Mouse (Mus musculus): Measurements from ENCODE around the gene Erp27. TPM values are rescaled to one million over a fixed set of nuclear protein-coding genes. Genes with fewer than 3 reads are reported as not detected.

Erp27 gene
- polyA plus RNA-seq, 1 experiment from 2014 or later, result 0.74 TPM

DNA sequence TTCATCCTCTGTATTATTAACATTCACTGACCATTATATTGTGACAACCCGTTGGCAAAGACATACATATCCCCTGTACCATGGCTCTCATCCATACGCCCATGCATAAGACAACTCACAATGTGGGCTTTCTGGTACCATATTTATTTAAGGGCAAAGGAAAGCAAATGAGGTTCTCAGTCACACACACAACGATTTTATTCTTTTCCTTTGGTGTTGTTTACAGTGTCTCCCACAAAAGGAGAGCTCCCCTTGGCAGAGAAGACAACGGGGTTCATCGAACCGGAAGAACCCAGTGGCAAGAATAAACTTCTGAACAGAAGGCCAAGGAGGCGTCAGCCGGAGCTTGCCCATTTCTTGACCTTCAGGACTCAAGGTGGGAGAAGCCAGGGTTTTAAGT lies 1.6 kb upstream of the Erp27 start, which contains the start of gene Pde6h:
TSS of gene Pde6h (plus strand) at position 301 of the 400 bp plus-strand sequence.
- 90% methylated on average over 8 of the region's 8 CpGs for WGBS
- no peak for TF ChIP-seq EP300 (IDR thresholded peaks at IDR 0.05)
- TF ChIP-seq CTCF (IDR thresholded peaks at IDR 0.05), result no peak
- DNase-seq (ENCODE audit: low spot score), result no peak
- no peak within 1 kb of the TSS for H3K27ac ChIP-seq (ENCODE audit: low read length)
- no peak within 1 kb of the TSS for H3K4me3 ChIP-seq (ENCODE audit: low read depth, low read length)
- ATAC-seq, result no peak
- H3K27me3 ChIP-seq (replicated peaks; ENCODE audit: insufficient read depth, low read length), result no peaks in the 10 kb centered on the region
- H3K4me1 ChIP-seq (ENCODE audit: insufficient read depth, low read depth, low read length), result no peaks in the 10 kb centered on the region
- H3K36me3 ChIP-seq (ENCODE audit: insufficient read depth, low read length), result no peaks in the 10 kb centered on the region
- no peak within 1 kb of the TSS for H3K9ac ChIP-seq (replicated peaks; ENCODE audit: low read depth)
- no peak within 1 kb of the TSS for H3K4me2 ChIP-seq (replicated peaks; ENCODE audit: low read depth, low read length)
- H3K9me3 ChIP-seq (ENCODE audit: low read length), result no peaks in the 10 kb centered on the region

DNA sequence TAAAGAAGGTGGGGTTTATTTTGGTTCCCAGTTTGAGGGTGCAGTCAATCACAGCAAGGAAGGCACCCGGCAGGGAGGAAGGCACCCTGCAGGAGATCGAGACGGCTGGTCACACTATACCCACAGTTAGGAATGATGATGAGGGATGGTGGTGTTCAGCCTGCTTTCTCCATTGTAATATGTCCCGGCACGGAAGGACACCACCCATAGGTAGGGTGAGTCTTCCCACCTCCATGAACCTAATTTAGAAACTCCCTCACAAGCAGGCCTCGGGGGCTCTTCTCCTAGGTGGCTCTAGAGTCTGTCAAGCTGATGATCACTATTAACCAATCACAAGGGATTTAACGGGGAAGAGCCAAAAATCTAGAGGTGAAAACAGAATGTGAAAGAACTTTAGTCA lies 891 bp upstream of the Erp27 start:
- Histone ChIP-seq H3K4me1 (ENCODE audit: insufficient read depth, low read depth, low read length) (no peaks in the 10 kb centered on the region), H3K4me3 (ENCODE audit: low read depth, low read length) (no peak overlapping the region), H3K4me2 (replicated peaks; ENCODE audit: low read depth, low read length) (no peak overlapping the region), H3K27ac (ENCODE audit: low read length) (no peak overlapping the region), H3K36me3 (ENCODE audit: insufficient read depth, low read length) (no peaks in the 10 kb centered on the region), H3K9ac (replicated peaks; ENCODE audit: low read depth) (no peak overlapping the region), H3K27me3 (replicated peaks; ENCODE audit: insufficient read depth, low read length) (no peaks in the 10 kb centered on the region), H3K9me3 (ENCODE audit: low read length) (no peaks in the 10 kb centered on the region)
- ATAC-seq (no peak), DNase-seq (ENCODE audit: low spot score) (no peak)
- WGBS, result 92% methylated on average over 7 of the region's 7 CpGs
- TF ChIP-seq CTCF (IDR thresholded peaks at IDR 0.05) (no peak), EP300 (IDR thresholded peaks at IDR 0.05) (no peak)

DNA sequence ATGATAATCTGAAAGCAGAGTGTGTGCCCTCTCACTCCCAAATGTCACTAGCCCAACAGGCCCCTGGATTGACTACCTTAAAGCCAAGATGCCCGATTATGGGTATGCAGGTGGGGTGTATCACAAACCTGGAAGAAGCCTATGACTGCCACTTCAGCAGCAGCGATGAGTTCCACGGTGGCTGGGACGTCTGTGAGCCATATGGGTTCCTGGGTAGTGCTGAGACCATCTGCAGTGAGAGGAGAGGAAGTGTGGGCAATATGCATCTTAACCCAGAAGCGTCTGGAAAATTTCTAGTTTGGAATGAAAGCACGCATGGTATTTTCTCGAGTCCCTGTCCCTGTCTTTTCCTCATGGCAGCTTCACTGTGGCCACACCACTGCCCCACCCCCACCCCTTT lies 379 bp downstream of the Erp27 start:
- 78% methylated on average over 7 of the region's 7 CpGs for WGBS
- ATAC-seq, result no peak
- no peak for DNase-seq (ENCODE audit: low spot score)
- no peaks in the 10 kb centered on the region for H3K4me1 ChIP-seq (ENCODE audit: insufficient read depth, low read depth, low read length)
- TF ChIP-seq CTCF (IDR thresholded peaks at IDR 0.05) (no peak), EP300 (IDR thresholded peaks at IDR 0.05) (no peak)
- H3K36me3 ChIP-seq (ENCODE audit: insufficient read depth, low read length), result no peaks in the 10 kb centered on the region
- no peaks in the 10 kb centered on the region for H3K9me3 ChIP-seq (ENCODE audit: low read length)
- no peak overlapping the region for H3K4me3 ChIP-seq (ENCODE audit: low read depth, low read length)
- no peak overlapping the region for H3K27ac ChIP-seq (ENCODE audit: low read length)
- H3K9ac ChIP-seq (replicated peaks; ENCODE audit: low read depth), result no peak overlapping the region
- H3K4me2 ChIP-seq (replicated peaks; ENCODE audit: low read depth, low read length), result no peak overlapping the region
- no peaks in the 10 kb centered on the region for H3K27me3 ChIP-seq (replicated peaks; ENCODE audit: insufficient read depth, low read length)

DNA sequence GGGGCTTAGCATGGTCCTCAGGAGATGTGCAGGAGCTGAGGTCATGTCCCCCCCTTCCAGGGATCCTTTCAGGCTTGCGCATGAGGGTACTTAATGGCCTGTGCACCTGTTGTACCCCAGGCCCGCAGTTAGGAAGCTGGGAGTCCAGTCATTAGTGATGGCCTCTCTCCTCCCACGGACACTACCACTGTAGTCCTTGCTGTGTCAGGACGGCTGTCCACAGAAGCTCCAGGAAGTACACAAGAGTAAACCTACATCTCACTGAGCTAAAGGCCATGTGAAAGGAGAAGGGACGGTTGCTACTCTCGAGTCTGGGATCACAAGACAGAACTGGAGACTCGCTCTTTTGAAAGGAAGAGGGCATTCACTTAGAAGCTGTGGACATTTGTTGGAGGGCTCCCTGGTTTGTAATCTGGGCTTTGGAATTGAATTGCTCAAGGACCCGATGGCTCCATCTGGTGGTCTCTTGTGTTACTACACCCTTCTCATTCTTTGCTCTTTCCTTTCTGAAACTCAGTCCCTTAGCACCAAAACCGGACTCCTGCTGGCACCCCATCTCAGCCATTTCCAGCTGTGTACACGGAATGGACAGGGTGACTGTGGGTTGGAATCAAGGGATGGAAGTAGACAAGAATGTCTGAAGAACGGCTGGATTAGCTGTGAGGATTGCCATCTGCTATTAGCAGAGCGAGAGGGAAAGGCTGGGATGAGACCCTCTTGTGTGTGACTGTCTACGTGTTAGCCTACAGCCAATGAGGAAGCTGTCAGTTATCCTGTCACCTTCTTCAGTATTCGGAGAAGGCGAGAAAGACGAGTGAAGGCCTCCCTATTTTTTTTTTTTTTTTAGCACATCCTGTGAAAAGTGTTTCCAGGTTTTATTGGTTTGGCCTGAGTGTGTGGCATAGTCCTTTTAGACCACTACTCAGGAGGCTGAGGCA lies 1.4 kb downstream of the Erp27 start:
- no peak overlapping the region for H3K4me3 ChIP-seq (ENCODE audit: low read depth, low read length)
- 33% methylated on average over 16 of the region's 16 CpGs for WGBS
- H3K4me2 ChIP-seq (replicated peaks; ENCODE audit: low read depth, low read length), result no peak overlapping the region
- H3K9ac ChIP-seq (replicated peaks; ENCODE audit: low read depth), result no peak overlapping the region
- H3K9me3 ChIP-seq (ENCODE audit: low read length), result no peaks in the 10 kb centered on the region
- no peak overlapping the region for H3K27ac ChIP-seq (ENCODE audit: low read length)
- no peaks in the 10 kb centered on the region for H3K27me3 ChIP-seq (replicated peaks; ENCODE audit: insufficient read depth, low read length)
- H3K36me3 ChIP-seq (ENCODE audit: insufficient read depth, low read length), result no peaks in the 10 kb centered on the region
- DNase-seq (ENCODE audit: low spot score) (peak; percentile 85), ATAC-seq (peak; percentile 48; the same call in 1 of the 2 replicates)
- TF ChIP-seq EP300 (IDR thresholded peaks at IDR 0.05) (no peak), CTCF (IDR thresholded peaks at IDR 0.05) (peak; percentile 90)
- H3K4me1 ChIP-seq (ENCODE audit: insufficient read depth, low read depth, low read length), result no peaks in the 10 kb centered on the region

DNA sequence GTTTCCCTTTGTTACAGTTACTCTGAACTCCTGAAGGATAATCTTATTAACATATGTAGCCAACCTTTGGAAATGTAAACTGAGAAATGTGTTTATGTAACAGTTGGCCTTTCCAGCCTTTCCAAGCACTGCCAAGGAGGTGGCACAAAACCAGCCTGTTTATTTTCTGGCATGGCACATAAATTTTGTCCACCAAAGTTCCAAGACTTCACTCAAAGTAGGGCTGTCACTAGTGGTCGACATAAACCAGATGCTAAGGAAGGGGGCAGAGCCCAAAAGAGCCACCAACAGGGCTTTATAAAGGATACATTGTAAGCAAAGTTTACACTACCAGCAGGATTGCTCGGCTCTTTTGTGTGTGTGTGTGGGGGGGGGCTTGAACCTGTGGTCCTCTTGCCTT lies 4.1 kb downstream of the Erp27 start:
- no peaks in the 10 kb centered on the region for H3K36me3 ChIP-seq (ENCODE audit: insufficient read depth, low read length)
- H3K4me2 ChIP-seq (replicated peaks; ENCODE audit: low read depth, low read length), result no peak overlapping the region
- H3K27ac ChIP-seq (ENCODE audit: low read length), result no peak overlapping the region
- DNase-seq (ENCODE audit: low spot score) (no peak), ATAC-seq (no peak)
- TF ChIP-seq EP300 (IDR thresholded peaks at IDR 0.05) (no peak), CTCF (IDR thresholded peaks at IDR 0.05) (no peak)
- H3K27me3 ChIP-seq (replicated peaks; ENCODE audit: insufficient read depth, low read length), result no peaks in the 10 kb centered on the region
- no peaks in the 10 kb centered on the region for H3K9me3 ChIP-seq (ENCODE audit: low read length)
- no peaks in the 10 kb centered on the region; the same call in 1 of the 2 replicates for H3K4me1 ChIP-seq (ENCODE audit: insufficient read depth, low read depth, low read length)
- WGBS, result 15% methylated on average over 2 of the region's 2 CpGs
- H3K9ac ChIP-seq (replicated peaks; ENCODE audit: low read depth), result no peak overlapping the region
- H3K4me3 ChIP-seq (ENCODE audit: low read depth, low read length), result no peak overlapping the region

DNA sequence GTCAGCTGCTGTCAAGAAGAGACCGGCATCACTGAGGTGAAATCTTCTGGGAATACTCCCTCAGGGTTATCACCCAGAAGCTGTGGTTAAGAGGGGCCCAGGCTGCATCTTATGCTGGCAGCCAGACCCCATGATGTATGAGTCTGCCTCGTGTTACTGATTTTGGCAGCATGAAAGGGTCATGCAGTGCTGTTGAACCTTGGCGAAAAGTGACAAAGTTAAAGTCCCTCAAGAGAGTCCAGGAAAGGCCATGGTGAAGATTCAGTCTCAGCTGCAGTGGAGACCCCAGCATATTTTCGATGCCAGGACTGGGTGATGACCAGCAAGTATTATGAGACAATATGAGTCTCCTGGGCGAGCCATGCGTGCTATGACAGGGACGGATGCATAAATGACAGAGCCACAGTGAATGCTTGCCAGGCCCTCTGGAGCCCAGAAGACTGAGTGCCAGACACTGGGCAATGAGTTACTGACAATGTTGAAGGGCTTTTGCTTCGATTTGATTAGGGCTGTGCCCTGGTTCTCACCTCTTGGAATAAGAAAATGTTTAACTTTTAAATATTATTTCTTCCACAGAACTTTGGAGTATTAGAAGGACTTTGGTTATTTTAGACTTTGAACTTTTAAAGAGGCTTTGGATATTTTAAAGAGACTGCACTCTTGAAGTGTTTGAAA lies 6.1 kb downstream of the Erp27 start:
- WGBS, result 65% methylated on average over 8 of the region's 8 CpGs
- Histone ChIP-seq H3K36me3 (ENCODE audit: insufficient read depth, low read length) (no peaks in the 10 kb centered on the region), H3K4me1 (ENCODE audit: insufficient read depth, low read depth, low read length) (no peaks in the 10 kb centered on the region; the same call in 1 of the 2 replicates)

More for the DNA sequence above, 6.1 kb downstream of the Erp27 start:
- TF ChIP-seq EP300 (IDR thresholded peaks at IDR 0.05) (no peak), CTCF (IDR thresholded peaks at IDR 0.05) (no peak)
- H3K4me2 ChIP-seq (replicated peaks; ENCODE audit: low read depth, low read length), result no peak overlapping the region
- DNase-seq (ENCODE audit: low spot score) (no peak), ATAC-seq (no peak)
- H3K27me3 ChIP-seq (replicated peaks; ENCODE audit: insufficient read depth, low read length), result no peaks in the 10 kb centered on the region
- no peak overlapping the region for H3K9ac ChIP-seq (replicated peaks; ENCODE audit: low read depth)
- no peak overlapping the region for H3K27ac ChIP-seq (ENCODE audit: low read length)
- no peak overlapping the region for H3K4me3 ChIP-seq (ENCODE audit: low read depth, low read length)
- no peaks in the 10 kb centered on the region for H3K9me3 ChIP-seq (ENCODE audit: low read length)
